Mouse (Mus musculus) myocyte (in vitro differentiated cells): ENCODE results near the gene Letm1.

Source experiments
- POLR2A ChIP-seq: IDR thresholded peaks from one replicate; pipeline ENCODE4 v1.6.1; 2011; ENCODE audit warnings: low read depth, mild to moderate bottlenecking, control low read depth, moderate library complexity; ENCODE audit not compliant: insufficient read length
- SRF ChIP-seq: IDR thresholded peaks from one replicate; pipeline ENCODE4 v1.6.1; 2011; ENCODE audit warnings: low read depth; ENCODE audit not compliant: control insufficient read depth, insufficient read length
- USF1 ChIP-seq: IDR thresholded peaks from one replicate; pipeline ENCODE4 v1.6.1; 2011; ENCODE audit warnings: low read depth, mild to moderate bottlenecking, control low read depth, moderate library complexity

- no peak for TF ChIP-seq POLR2A
- TF ChIP-seq USF1: no peak
- TF ChIP-seq SRF: no peak
These were observed 90.2 kb downstream of the Letm1 start for GRCm38 (mm10) chr5:33692393-33692792.
